Mouse (Mus musculus) CH12.LX (cell line): ENCODE measurements around the gene Zfp931.

ENCODE experiments used
- CTCF ChIP-seq, 2 experiments: IDR thresholded peaks in 1 of 2; conservative IDR thresholded peaks in 1 of 2; 2 replicates each; pipeline ENCODE4 v1.5.1; 2011 to 2012; ENCODE audit warnings: low read depth in 2 of 2, low read length in 2 of 2, improper control_type of control experiment in 1 of 2, inconsistent platforms in 1 of 2, mild to moderate bottlenecking in 1 of 2, moderate library complexity in 1 of 2
- ELF1 ChIP-seq: IDR thresholded peaks from 2 replicates; pipeline ENCODE4 v1.6.1; 2014; ENCODE audit warnings: low read depth, mild to moderate bottlenecking, inconsistent platforms, low read length, improper control_type of control experiment
- EP300 ChIP-seq: IDR thresholded peaks from 2 replicates; pipeline ENCODE4 v1.6.1; 2011; ENCODE audit warnings: low read length, improper control_type of control experiment
- JUND ChIP-seq: conservative IDR thresholded peaks from 2 replicates; pipeline ENCODE4 v1.6.1; 2011; ENCODE audit warnings: low read depth, low read length, improper control_type of control experiment
- MAX ChIP-seq: IDR thresholded peaks from 2 replicates; pipeline ENCODE4 v1.6.1; 2011; ENCODE audit warnings: low read length, improper control_type of control experiment
- POLR2A ChIP-seq: IDR thresholded peaks from 2 replicates; pipeline ENCODE4 v1.6.1; 2011; ENCODE audit warnings: low read depth, mild to moderate bottlenecking, improper control_type of control experiment, low read length
- TBP ChIP-seq: conservative IDR thresholded peaks from 2 replicates; pipeline ENCODE4 v1.6.1; 2011; ENCODE audit warnings: low read depth, low read length, improper control_type of control experiment
- TCF12 ChIP-seq: IDR thresholded peaks from 2 replicates; pipeline ENCODE4 v1.6.1; 2014; ENCODE audit warnings: low read depth, mild to moderate bottlenecking, inconsistent platforms, low read length, improper control_type of control experiment
- USF1 ChIP-seq: IDR thresholded peaks from 2 replicates; pipeline ENCODE4 v1.6.1; 2014; ENCODE audit warnings: low read depth, mild to moderate bottlenecking, inconsistent platforms, low read length, improper control_type of control experiment
- ZNF384 ChIP-seq: IDR thresholded peaks from 2 replicates; pipeline ENCODE4 v1.6.1; 2012; ENCODE audit warnings: low read depth, low read length, improper control_type of control experiment, inconsistent platforms

DNA sequence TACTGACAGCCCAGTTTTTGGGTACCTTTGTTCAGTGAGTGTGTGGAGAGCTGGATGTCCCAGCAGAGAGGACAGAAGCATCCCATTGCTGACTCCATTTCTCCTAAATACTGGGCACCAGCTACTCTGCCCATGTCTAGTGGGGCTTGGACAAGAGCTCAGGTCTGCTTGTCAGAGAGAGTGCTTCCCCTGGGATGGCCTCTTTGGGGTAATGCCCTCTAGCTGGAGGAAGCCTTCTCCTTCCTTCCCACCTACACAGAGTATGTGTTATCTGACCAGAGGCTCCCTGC is 42.0 kb upstream of the Zfp931 start:
- TF ChIP-seq POLR2A (no peak), CTCF (conservative IDR thresholded peaks at IDR 0.05 in 1 of 2, IDR thresholded peaks at IDR 0.05 in 1 of 2; ENCODE audit: low read depth in 2 of 2, low read length in 2 of 2) (no peak), TCF12 (no peak), TBP (no peak), EP300 (no peak), ZNF384 (no peak), USF1 (no peak), ELF1 (no peak), JUND (no peak), MAX (no peak)
